Mouse (Mus musculus) limb, embryonic 14.5 days (tissue): ENCODE data around the gene Cttnbp2nl. TPM values are rescaled to one million over a fixed set of nuclear protein-coding genes. Genes with fewer than 3 reads are reported as not detected.

ENCODE experiments used
- ATAC-seq: fragments of 200-750 bp; cut with Nextera tagmentation; 2 replicates; pipeline ENCODE4 v1.8.0; 2017; ENCODE audit warnings: low read depth, moderate number of reproducible peaks, moderate TSS enrichment; ENCODE audit not compliant: low FRiP score
- DNase-seq: peaks from one replicate; pipeline ENCODE4 v3.0.0-alpha.2; 2015; ENCODE audit warnings: low spot score
- H3K27ac ChIP-seq: fragments of 300-500 bp; sonication (generic); replicated peaks from 2 replicates; pipeline ENCODE4 v1.5.1; 2014; ENCODE audit warnings: low read depth, mild to moderate bottlenecking, low read length, moderate library complexity, mixed read lengths
- H3K27me3 ChIP-seq: fragments of 300-500 bp; sonication (generic); 2 replicates; pipeline ENCODE4 v1.6.1; 2014; ENCODE audit warnings: low read length, mixed read lengths; ENCODE audit not compliant: control insufficient read depth, insufficient read depth
- H3K36me3 ChIP-seq: fragments of 300-500 bp; sonication (generic); 2 replicates; pipeline ENCODE4 v1.6.1; 2014; ENCODE audit warnings: mild to moderate bottlenecking, low read length, moderate library complexity, mixed read lengths; ENCODE audit not compliant: control insufficient read depth, insufficient read depth
- H3K4me1 ChIP-seq: fragments of 300-500 bp; sonication (generic); 2 replicates; pipeline ENCODE4 v1.6.1; 2014; ENCODE audit warnings: antibody characterized with exemption, low read length, mixed read lengths; ENCODE audit not compliant: control insufficient read depth, insufficient read depth
- H3K4me2 ChIP-seq: fragments of 300-500 bp; sonication (generic); replicated peaks from 2 replicates; pipeline ENCODE4 v1.6.1; 2014; ENCODE audit warnings: low read depth, mild to moderate bottlenecking, low read length, moderate library complexity; ENCODE audit not compliant: severe bottlenecking
- H3K4me3 ChIP-seq: fragments of 300-500 bp; sonication (generic); replicated peaks from 2 replicates; pipeline ENCODE4 v1.5.1; 2014; ENCODE audit warnings: low read length
- H3K9ac ChIP-seq: fragments of 300-500 bp; sonication (generic); 2 replicates; pipeline ENCODE4 v1.6.1; 2014; ENCODE audit warnings: mild to moderate bottlenecking, low read depth, low read length, moderate library complexity; ENCODE audit not compliant: severe bottlenecking
- H3K9me3 ChIP-seq: fragments of 300-500 bp; sonication (generic); 2 replicates; pipeline ENCODE4 v1.6.1; 2016; ENCODE audit warnings: low read length; ENCODE audit not compliant: control insufficient read depth
- POLR2A ChIP-seq: fragments of 200-500 bp; IDR thresholded peaks from 2 replicates; pipeline ENCODE4 v1.8.0; 2012; ENCODE audit warnings: inconsistent platforms, mild to moderate bottlenecking, moderate library complexity, borderline replicate concordance; ENCODE audit not compliant: insufficient read depth, insufficient read length; ENCODE audit errors: extremely low read depth
- WGBS: fragments of 180-500 bp; shearing (Covaris S2); extraction: QIAGEN DNeasy Blood & Tissue Kit; methylation state at CpG from one replicate; pipeline ENCODE4 v1.1.7; 2014; 5-methylcytosine and 5-hydroxymethylcytosine counted together
- polyA plus RNA-seq, 2 experiments: library from polyadenylated mRNA; depleted of rRNA in 1 of 2; stranded (reverse) in 1 of 2; unstranded in 1 of 2; fragments of >200 nt; fragmentation: Nextera tagmentation in 1 of 2; extraction: Ambion mirVana in 1 of 2; gene quantifications; 2 replicates each; pipeline versions ENCODE4 v1.2.1 to v1.2.3; 2012 to 2014

The Cttnbp2nl gene
- polyA plus RNA-seq, 2 experiments, result 12.0 to 29.5 TPM

- H3K9me3 ChIP-seq, result no peaks in the 10 kb centered on the region
- H3K4me1 ChIP-seq, result peaks cover 7% of the 10 kb centered on the region; the same call in 1 of the 2 replicates
- no peak overlapping the region for H3K9ac ChIP-seq
- TF ChIP-seq POLR2A, result no peak
- 0 out of 2 replicates have a peak overlapping the region, but pooled peaks have one; percentile 26 for H3K27ac ChIP-seq
- peak; percentile 14 for DNase-seq
- no peaks in the 10 kb centered on the region for H3K27me3 ChIP-seq
- no peak overlapping the region for H3K4me2 ChIP-seq
- ATAC-seq, result 0 out of 2 replicates have a peak, but pooled peaks have one; percentile 51
- H3K4me3 ChIP-seq, result no peak overlapping the region
- WGBS, result 23% methylated on average over 3 of the region's 3 CpGs
- no peaks in the 10 kb centered on the region for H3K36me3 ChIP-seq
These were observed 34.4 kb upstream of the Cttnbp2nl start for GRCm38 (mm10) chr3:105087344-105087743.

- WGBS, result 20% methylated on average over 7 of the region's 7 CpGs
- ATAC-seq (peak; percentile 88; the same call in 1 of the 2 replicates), DNase-seq (peak; percentile 82)
- Histone ChIP-seq H3K4me3 (no peak overlapping the region), H3K27ac (no peak overlapping the region), H3K27me3 (no peaks in the 10 kb centered on the region), H3K9ac (no peak overlapping the region), H3K4me1 (no peaks in the 10 kb centered on the region), H3K36me3 (no peaks in the 10 kb centered on the region), H3K9me3 (no peaks in the 10 kb centered on the region), H3K4me2 (no peak overlapping the region)
- TF ChIP-seq POLR2A, result no peak
These were observed 25.4 kb upstream of the Cttnbp2nl start for GRCm38 (mm10) chr3:105078231-105078826.

- H3K9ac ChIP-seq, result no peak overlapping the region
- ATAC-seq (no peak), DNase-seq (no peak)
- H3K27ac ChIP-seq, result no peak overlapping the region
- 87% methylated on average over 5 of the region's 5 CpGs for WGBS
- H3K27me3 ChIP-seq, result no peaks in the 10 kb centered on the region
- H3K9me3 ChIP-seq, result no peaks in the 10 kb centered on the region
- no peak for TF ChIP-seq POLR2A
- no peak overlapping the region for H3K4me2 ChIP-seq
- H3K4me3 ChIP-seq, result no peak overlapping the region
- H3K4me1 ChIP-seq, result peaks cover 1% of the 10 kb centered on the region; the same call in 1 of the 2 replicates
- no peaks in the 10 kb centered on the region for H3K36me3 ChIP-seq
These were observed 22.9 kb upstream of the Cttnbp2nl start for GRCm38 (mm10) chr3:105075796-105076195.

GRCm38 (mm10) chr3:105072536-105072935 lies 19.6 kb upstream of the Cttnbp2nl start:
- H3K27me3 ChIP-seq, result no peaks in the 10 kb centered on the region
- ATAC-seq, result no peak
- H3K4me2 ChIP-seq, result no peak overlapping the region
- no peak overlapping the region for H3K4me3 ChIP-seq
- no peak overlapping the region for H3K9ac ChIP-seq
- 92% methylated on average over 10 of the region's 10 CpGs for WGBS
- no peak for TF ChIP-seq POLR2A
- DNase-seq, result no peak
- H3K27ac ChIP-seq, result no peak overlapping the region
- H3K9me3 ChIP-seq, result no peaks in the 10 kb centered on the region
- peaks cover 9% of the 10 kb centered on the region for H3K4me1 ChIP-seq
- H3K36me3 ChIP-seq, result no peaks in the 10 kb centered on the region

GRCm38 (mm10) chr3:105071251-105071650 lies 18.3 kb upstream of the Cttnbp2nl start:
- no peak for ATAC-seq
- no peak for DNase-seq
- no peak overlapping the region for H3K4me3 ChIP-seq
- H3K36me3 ChIP-seq, result no peaks in the 10 kb centered on the region
- no peak overlapping the region for H3K9ac ChIP-seq
- WGBS, result 89% methylated on average over 5 of the region's 5 CpGs
- peaks cover 9% of the 10 kb centered on the region for H3K4me1 ChIP-seq
- no peaks in the 10 kb centered on the region for H3K27me3 ChIP-seq
- H3K27ac ChIP-seq, result no peak overlapping the region
- no peaks in the 10 kb centered on the region for H3K9me3 ChIP-seq
- no peak for TF ChIP-seq POLR2A
- no peak overlapping the region for H3K4me2 ChIP-seq
